Mouse (Mus musculus): Measurements from ENCODE around the gene Ccdc43. TPM values are rescaled to one million over a fixed set of nuclear protein-coding genes. Genes with fewer than 3 reads are reported as not detected.
"Not testable (repeated sequence)": the region's sequence is repeated elsewhere in the genome, so short reads cannot be mapped to it uniquely, and the experiment has no call there.

Ccdc43 gene
- 10 to 100 TPM; 19.6 to 24.9 TPM for total RNA-seq (2021)

DNA sequence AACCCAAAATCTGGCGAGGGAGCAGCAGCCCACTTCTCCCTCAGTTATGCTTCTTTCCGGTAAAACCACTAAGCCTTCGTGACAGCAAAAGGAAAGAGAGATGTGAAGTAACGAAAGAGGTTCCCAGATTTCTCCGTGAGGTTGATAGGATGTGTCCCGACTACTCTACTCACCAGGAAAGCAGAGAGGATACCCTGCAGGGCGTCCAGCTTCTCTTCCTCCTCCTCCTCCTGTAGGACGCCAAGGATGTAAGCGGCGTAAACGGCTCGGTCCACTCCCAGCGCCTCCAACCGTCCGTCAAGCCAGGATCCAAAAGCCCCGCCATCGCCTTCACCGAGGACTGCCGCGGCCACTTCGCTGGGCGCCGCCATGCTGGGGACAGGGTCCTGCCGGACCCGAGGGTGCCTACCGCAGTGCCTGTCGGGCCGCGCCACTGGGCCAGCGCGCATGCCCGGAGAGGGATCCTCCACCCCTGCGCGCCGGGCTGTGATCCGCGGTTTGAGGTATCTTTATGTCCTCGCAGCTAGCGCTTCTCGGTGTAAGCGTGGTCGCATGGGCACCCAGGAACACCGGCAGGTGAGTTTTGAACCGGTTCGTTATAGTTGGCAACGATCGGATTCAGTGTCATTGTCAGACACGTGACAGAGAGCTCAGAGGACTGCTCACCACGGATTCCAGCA is at the start of gene Ccdc43:
TSS of gene Ccdc43 (minus strand) at position 445 of the 680 bp plus-strand sequence.
- intact Hi-C loops (cut with DNase I), result no loop called here

DNA sequence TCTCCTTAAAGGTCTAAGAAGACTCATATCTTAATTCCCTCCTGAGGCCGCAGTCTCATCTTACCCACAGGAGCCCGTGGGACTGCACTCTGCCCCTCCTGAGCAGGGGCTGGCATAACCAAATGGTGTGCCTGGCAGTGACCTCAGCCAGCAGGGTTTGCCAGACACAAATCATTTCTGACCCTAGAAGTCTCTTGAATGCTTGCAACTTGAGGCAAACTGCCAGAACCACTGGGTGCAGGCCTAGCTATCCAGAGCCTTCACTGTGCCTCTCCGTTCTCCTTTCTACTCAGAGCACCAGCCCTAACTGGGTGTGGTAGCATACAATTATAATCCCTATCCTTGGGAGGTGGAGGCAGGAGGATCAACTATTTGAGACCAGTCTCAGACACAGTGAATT is 47.2 kb upstream of the Ccdc43 start:
- no peak for DNase-seq
- intact Hi-C loops (cut with DNase I), result no loop called here

More for the DNA sequence above, at the start of gene Ccdc43:
- peak; percentile 90 to 92 for DNase-seq

DNA sequence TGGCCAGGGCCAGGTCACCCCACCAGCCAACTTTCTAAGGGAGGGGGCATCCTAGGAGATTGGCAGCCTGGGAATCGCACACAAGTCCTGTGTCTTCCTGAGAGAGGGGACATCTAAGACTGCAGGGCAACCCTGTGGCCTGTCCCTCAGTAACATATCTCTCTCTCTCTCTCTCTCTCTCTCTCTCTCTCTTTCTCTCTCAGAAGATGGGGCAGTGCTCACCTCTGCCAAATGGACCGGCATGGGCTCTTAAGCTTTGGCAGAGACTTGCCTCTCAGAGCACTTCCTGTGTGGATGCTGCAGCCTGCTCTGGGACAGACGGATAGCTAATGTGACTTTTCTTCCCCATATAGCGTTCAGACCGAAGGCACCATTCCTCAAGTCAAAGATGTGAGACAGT is 45.3 kb upstream of the Ccdc43 start:
- no peak for DNase-seq
- intact Hi-C loops (cut with DNase I), result no loop called here

DNA sequence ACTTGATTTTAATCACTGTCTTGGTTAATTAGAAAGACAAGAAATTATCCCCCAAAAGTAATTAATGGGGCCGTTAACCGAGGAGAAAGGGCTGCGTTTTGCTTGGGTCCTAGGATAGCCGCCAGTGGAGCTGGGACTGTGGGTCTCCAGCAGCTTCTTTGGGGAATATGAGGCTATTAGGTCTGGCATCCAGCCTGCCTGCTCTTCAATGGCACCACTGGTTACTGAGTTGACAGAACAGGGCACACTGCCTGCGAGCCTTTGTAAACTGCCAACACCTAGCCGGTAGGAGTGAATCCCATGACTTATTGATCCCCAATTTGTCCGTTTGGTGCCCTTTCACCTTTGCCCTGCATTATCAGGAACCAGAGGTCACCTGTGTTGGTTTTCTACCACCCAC is 44.5 kb upstream of the Ccdc43 start:
- DNase-seq, result no peak
- intact Hi-C loops (cut with DNase I), result no loop called here

DNA sequence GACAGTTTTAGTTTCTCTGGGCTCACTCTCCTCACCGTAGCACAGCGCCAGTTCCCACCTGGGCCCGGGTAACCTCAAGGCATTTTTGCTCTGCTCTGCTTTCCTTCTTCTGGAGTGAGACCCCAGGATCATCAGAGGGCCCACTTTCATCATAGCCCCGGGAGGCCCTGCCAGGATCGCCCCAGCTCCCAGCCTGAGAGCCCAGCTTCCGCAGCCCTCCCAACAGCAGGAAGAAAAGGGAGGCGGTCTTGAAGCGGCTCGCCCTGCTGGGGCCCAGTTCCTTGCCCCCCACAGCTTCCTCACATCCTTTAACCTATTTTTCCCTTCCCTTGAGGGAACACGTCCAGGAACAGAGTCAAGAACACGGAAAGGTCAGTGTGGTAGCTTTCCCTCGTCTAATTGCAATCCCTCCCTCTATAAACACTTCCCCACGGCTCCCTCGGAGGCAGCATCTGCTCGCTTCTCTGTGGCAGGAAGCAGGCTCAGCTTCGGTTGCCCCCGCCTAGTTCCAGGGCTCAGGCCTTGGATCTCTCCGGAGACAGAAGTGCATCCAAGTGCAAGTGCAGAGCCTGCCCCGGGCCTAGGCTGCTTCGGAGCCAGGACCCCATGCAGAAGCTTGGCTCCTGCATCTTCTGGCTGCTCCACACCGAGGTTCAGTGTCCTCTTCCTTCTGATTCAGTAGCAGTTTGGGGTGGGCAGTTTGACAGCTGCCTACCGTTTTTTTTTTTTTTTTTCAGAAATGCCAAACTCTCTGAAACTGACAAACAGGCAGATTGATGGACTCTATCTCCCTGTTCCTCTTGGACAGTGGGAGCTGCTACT is 43.8 kb upstream of the Ccdc43 start:
- intact Hi-C loops (cut with DNase I), result no loop called here
- DNase-seq, result peak in 1 of 2 experiments; percentile 39

DNA sequence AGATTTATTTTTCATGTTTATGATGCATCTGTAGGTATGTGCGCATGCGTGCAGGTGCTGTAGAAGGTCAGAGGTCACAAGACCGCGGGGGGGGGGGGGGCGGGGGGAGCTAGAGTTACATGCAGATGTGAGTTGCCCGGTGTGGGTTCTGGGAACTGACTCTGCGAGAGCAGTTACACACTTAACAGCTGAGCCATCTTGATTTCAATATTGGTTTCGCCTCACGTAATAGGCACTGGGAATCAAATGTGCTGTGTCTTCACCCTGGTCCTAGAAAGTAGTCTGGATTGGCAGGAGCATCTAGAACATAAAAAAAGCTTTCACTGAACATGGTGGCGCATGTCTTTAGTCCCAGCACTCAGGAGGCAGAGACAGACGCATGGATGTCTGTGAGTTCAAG is 43.1 kb upstream of the Ccdc43 start:
- intact Hi-C loops (cut with DNase I), result no loop called here
- DNase-seq, result no peak

DNA sequence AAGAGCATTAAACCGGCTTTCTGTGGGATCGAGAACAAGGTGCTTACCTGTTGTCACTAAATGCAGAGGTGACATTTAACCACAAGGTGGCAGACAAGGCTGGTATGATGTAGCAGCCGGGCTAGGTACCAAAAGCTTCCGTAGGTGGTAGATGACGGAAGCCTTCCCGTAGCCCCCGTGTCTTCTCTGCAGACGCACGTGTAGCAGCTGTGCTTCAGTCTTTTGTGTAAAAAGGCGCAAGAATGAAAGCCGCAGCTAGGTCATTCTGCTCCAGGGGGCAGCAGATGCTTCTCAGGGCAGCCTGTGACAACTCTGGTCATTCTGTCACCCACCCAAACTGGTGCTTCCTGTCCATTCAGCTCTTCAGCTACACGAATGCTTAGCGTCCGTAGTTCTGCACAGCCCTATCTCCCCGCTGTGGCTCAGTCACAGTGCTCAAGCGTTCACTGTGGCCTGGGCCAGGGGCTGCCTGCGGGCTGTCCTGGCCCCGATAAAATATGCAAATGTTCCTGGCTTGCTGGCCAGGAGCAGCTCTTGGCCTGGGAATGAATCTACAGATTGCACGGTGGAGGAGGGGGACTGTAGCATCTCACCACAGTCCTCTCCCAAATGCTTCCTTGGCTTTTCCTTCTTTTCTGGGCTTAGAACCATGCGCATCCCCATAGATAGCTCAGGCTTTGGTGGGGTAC is 41.8 kb upstream of the Ccdc43 start:
- intact Hi-C loops (cut with DNase I), result no loop called here
- no peak for DNase-seq

DNA sequence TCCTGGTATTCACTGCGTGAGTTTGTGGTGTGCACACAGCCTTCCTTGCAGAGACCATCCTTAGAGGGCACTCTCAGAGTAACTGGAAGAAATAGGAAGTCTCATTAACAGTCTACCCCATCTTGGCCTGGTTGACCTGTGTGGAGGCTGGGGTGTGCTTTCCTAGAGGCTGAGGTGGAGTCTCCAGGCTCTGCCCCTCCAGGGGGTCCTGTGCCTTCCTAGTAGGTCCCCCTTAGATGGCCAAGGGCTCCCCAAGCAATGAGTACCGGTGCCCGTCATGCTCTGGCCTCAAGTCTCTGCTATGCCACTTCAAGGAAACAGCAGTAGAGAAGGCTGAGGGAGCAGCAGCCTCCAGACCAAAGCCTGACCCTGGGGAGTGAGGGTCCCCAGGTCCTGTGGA is 40.5 kb upstream of the Ccdc43 start:
- no peak for DNase-seq
- intact Hi-C loops (cut with DNase I), result no loop called here

DNA sequence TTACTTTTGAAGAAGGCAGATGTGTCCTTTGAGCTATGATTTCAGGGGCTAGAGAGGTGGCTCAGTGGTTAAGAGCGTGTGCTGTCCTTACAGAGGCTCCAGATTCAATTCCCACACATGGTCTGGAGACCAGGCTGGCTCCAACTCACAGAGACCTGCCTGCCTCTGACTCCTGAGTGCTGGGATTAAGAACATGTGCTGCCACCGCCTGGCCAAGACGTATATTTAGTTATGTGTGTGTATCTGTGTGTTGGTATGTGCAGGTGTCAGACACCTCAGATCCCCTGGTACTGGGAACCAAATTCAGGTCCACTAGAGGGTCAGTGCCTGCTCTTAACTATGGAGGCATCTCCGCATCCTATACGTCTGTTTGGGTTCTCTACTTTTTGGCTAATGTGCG is 37.4 kb upstream of the Ccdc43 start:
- intact Hi-C loops (cut with DNase I), result no loop called here
- no peak for DNase-seq

DNA sequence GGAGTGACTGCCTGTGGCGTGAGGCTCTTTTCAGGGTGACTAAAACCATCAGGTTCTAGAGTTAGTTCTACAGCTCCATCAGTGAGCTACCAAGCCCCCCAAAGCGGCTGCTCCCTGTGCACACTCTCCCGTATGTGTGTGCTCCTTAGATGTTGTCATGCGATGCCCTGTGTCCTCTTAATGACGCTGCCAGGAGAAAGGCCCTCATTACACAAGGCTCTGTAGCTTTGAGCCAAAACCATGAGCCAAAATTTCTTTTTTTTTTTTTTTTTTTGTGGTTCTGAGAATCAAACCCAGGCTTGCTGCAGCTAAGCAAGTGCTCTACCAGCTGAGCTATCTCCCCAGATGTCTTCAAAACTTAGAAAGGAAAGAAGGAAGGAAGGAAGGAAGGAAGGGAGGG is 35.6 kb upstream of the Ccdc43 start:
- DNase-seq, result no peak
- intact Hi-C loops (cut with DNase I), result no loop called here

DNA sequence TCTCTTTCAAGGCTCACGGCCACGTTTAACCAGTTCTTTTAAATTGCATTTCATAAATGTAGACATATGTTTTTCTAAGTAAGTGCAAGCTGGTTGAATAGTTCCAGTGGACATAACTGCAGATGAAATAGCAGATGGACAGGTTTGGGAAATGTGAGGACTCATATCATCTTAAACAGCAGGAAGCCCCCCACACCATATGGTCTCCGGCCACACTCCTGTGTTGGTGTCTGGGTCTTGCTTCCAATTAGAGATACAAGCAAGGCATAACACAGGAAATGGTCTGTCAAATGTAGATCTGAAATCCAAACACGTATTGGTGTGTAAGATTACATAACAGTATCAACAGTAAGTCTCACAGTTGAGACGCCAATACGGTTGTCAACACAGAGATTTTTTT is 33.8 kb upstream of the Ccdc43 start:
- DNase-seq, result no peak
- intact Hi-C loops (cut with DNase I), result no loop called here

DNA sequence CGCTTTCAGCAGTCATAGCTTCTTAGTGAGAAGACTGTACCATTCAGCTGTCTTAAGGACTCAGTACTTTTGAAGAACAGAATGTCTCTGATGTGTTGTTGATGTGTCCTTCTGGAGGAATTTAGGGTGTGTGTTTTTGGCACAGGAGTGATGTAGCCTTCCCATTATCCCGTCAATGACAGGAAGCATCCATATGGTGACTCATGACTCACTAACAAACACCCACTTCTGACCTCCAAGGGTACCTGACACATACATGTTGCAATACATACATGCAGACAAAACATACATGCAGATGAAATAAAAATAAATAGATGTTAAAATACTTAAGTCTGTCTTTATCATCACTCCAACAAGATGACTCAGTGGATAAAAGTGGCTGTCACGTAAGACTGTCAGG is 32.3 kb upstream of the Ccdc43 start:
- intact Hi-C loops (cut with DNase I), result no loop called here
- no peak for DNase-seq

DNA sequence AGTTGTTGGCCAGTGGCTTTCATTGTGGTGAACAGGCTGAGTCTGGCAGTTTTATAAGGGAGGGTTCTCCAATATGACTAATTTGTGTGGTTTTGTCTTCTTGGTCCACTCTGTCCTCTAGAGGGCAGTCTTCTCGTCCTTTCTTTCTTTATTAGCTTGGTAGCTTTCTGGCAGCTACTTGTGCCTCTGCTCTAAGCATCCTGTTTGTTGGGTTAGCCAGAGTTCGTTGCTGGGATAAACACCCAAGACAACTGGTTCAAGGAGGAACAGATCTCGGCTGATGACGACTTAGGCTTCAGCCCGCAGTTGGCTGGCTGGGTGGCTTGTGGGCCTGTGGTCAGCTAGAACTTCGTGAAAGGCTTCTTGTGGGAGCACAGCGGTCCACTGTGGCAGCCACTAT is 31.0 kb upstream of the Ccdc43 start:
- DNase-seq, result peak; percentile 22 to 30
- intact Hi-C loops (cut with DNase I), result no loop called here

DNA sequence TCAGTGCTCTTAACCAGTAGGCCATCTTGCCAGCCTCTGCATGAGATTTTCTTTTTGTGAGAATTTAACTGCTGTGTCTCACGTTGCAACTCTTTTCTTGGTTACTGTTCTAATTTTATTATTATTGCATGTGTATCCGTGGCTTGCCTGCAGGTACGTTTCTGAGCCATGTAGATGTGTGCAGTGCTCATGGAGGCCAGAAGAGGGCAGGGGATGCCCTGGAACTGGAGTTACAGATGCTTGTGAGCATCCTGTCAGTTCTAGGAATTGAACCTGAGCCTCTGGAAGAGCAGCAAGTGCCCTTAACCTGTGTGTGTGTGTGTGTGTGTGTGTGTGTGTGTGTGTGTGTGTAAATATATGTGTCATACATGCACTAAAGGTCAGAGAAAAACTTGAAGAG is 28.0 kb upstream of the Ccdc43 start:
- intact Hi-C loops (cut with DNase I), result no loop called here
- no peak for DNase-seq

DNA sequence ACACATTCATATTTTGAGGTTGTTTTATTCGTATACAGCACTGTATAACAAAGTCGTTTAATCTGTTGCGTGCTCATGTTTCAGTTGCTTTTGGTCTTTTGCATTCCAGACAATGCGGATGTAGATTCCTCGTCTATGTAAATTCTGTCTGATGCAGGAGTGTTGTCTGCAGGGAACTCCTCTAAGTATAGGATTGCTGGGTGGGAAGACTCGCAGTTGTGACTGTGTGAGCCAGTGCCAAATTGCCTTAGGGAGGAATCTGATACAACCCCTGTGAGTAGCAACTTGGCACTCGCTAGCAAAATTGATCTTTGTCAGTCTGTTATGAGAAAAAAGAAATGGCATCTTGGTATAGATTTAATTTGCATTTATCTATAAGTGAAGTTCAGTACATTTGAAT is 18.6 kb upstream of the Ccdc43 start:
- no peak for DNase-seq
- intact Hi-C loops (cut with DNase I), result no loop called here

DNA sequence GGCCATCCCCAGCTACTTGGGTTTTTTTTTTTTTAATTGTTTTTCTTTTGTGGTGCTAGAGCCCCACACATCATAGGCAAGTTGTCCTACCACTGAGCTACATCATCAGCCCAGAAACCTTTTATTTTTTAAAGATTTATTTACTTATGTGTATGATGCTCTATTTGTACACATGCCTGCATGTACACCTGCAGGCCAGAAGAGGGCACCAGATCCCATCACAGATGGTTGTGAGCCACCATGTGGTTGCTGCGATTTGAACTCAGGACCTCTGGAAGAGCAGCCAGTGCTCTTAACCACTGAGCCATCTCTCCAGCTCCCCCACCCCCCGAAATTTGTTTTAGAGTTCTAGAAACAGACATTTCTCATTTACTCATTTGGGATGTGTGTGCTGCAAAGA is 17.0 kb upstream of the Ccdc43 start:
- not testable (repeated sequence) for DNase-seq

DNA sequence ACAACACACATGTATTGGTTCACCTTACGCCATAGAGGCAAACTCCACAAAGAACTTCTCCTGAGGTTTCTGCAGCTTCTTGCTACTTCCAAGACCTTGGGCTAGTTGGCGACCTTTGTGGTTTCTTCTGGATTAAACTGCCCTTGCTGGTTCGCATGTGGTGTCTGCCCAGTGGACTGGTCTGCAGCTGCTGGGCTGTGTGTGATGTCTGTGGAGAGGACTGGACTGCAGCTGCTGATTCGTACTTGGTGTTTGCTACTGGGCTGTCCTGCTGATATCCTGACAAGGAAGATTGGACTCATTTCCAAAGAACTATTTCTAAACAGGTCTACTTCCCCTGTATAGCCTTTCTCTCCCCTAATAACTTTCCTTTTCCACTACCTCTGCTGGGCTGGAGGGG is 14.8 kb upstream of the Ccdc43 start:
- no peak for DNase-seq
- intact Hi-C loops (cut with DNase I), result no loop called here

More for the DNA sequence above, 17.0 kb upstream of the Ccdc43 start:
- intact Hi-C loops (cut with DNase I), result not testable (repeated sequence)

DNA sequence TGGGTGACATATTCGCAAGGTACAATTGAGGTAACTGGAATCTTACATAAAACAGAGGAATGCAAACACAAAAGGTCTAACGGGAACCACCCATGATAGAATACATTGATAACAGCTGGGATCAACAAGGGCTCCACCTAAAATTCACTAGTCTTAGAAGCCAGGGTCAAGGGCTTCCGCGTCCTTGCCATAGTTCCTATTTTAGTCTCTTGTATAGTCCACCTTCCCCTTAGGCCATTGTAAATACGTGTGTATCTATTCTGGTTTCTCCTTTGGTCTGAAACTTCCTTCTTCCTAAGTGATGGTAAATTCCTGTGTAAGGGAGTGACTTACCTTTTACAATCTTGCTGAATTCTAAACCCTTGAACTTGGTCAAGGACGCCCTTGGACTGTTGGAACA is 4.6 kb upstream of the Ccdc43 start:
- DNase-seq; intact Hi-C loops (cut with DNase I): not testable (repeated sequence)

DNA sequence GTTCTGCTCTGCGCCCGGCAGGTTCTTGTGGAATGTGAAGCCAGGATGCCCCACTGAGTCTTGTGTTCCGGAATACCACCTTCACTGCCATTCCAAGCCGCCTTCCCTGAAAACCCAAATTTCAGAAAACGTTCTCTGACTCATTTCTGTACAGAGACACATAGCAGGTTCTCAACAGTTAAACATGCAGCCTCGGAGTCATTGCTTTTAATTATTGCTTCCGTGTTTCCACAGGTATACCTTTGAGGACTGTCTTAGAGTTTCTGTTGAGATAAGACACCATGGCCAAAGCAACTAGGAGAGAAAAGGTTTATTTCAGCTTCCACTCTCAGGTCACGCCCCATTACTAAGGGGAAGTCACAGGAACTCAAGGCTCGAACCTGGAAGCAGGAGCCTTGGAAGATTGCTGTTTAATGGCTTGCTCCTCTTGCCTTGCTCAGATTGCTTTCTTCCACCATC is 465 bp upstream of the Ccdc43 start:
- no peak for DNase-seq
- intact Hi-C loops (cut with DNase I), result no loop called here

DNA sequence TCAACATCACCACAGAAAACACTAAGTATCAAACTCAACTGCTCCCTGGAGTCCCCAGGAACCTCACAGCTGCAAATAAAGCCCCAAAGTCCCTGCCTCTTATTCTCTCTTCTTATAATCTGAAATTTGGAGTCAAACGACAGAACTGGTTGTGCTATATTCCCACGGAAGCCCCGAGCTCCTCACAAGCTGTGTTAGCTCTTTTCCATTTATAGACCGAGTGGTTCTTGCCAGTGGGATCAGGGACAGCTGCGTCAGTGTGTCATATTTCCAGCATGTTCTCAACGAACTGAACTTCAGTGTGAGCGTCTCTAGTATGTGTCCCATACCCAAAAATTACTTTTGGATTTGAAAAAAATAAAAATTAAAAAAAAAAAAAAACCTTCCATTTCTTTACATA is 2.3 kb downstream of the Ccdc43 start:
- DNase-seq, result no peak
- intact Hi-C loops (cut with DNase I), result no loop called here

DNA sequence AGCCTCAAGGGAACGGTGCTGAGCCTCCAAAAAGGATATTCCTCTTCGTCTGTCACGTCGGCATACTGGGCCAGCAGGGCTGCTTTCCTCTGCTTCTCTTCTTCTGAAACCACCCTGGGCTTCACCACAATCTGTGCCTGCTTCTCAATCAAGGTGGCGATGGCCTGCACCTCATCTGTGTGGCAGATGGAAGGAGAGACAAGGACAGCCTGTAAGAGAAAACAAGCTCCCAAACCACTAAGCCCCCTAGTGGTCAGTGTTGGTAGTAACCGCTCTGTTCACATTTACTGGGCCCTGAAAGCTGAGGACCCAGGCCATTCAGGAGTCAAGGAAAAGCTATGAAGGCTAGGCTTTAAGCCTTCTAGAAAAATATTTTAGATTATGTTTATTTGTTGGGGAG is 7.4 kb downstream of the Ccdc43 start:
- intact Hi-C loops (cut with DNase I), result no loop called here
- DNase-seq, result peak; percentile 60 to 71

All from heart, postnatal 36 days (tissue).